Mouse (Mus musculus) gastrocnemius, adult 8-10 months (tissue): ENCODE results near the gene Hmox2. TPM values are rescaled to one million over a fixed set of nuclear protein-coding genes. Genes with fewer than 3 reads are reported as not detected.

Experiments used
- DNase-seq, 2 experiments: peaks; one replicate each; pipeline ENCODE4 v3.0.0; 2022; ENCODE audit warnings: low spot score in 2 of 2
- total RNA-seq, 4 experiments: library from RNA; stranded (reverse); gene quantifications; 2 replicates each; pipeline ENCODE4 v1.2.4; 2022

The Hmox2 gene
- total RNA-seq, 4 experiments from 2014 or later: 38.6 to 42.3 (median 41.9) TPM

DNA sequence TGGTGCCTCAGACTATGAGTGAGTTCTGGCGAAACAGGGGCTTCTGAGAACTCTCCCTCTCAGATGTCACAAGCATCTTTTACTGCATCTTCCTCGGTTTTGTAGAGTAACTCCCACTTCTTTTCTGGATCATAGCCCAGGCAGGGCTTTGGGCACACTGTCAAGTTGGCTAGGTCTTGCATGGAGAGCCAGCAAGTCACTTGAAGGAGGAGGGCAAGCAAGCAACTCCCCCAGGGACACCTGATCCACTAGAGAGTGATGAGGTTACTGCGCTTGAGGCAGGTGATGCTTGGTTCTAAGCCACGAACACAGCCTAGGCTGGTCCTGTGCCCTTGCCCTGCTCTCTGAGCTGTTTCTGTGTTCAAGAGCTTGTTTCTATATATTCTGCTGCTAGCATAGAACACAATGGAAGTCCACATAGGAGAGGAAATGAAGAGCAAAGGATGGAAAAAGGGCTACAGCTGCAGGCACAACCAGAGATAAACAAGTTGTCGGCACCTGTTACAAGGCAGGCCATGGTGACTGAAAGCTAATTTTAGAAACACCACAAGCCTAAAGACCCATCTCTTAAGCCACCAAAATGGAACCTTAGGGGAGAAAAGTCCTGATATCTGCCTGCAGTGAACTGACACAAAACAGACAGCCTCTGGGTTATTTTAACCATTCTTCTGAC lies 55.5 kb downstream of the Hmox2 start:
- peak; percentile 76 to 83 for DNase-seq

DNA sequence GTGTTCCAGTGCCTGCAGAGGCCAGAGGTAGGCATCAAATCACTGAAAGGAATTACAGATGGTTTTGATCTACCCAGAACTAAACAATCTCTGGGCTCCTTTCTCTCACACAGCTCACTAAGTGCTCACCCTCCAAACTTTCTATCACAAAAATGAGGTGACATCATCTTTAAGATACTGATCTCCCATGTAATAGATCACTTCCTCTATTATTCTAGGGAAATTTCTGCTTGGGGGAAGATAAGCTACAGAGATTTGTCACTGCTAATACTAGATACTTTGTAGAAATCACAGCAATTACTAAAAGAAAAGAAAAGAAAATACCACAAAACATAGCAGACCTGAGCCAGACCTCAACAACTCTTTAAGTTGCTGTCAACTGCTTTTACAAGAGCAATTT lies 56.4 kb downstream of the Hmox2 start:
- DNase-seq: no peak

DNA sequence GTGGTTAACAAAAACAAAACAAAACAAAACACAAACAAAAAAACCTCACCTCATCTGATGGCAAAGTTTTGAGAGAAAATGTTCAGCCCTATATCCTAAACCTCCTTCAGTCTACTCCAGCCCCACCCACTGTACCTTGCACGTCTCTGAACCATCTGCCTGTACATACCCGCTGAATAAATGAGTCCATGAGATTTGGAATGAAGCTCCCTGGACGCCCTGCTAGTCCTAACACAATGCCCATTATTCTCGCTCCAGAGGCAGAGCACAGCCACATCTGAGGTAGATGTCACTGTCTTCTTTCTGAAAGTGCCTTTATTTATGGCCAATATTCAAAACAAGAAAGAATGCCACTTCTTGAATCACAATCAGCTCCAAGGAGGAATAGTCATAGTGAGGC lies 59.5 kb downstream of the Hmox2 start:
- DNase-seq: no peak

DNA sequence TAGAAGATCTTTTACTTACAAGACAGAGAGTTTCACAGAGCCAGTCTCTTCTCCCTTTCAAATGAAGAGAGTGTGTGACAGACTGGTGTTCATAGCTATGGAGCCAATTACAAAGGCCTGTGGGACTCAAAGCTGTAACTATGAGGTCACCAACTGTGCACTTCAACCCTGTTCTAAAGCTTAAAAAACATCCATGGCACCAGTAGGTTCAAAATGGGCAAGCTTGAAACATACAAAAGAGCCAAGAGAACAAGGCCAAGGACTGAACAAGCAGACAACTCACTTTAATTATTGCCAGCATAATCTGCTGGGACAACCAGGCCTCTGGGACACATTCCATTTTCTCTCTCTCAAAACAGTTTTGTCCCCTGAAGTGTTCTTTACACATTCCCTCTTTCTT lies 62.0 kb downstream of the Hmox2 start:
- no peak for DNase-seq

DNA sequence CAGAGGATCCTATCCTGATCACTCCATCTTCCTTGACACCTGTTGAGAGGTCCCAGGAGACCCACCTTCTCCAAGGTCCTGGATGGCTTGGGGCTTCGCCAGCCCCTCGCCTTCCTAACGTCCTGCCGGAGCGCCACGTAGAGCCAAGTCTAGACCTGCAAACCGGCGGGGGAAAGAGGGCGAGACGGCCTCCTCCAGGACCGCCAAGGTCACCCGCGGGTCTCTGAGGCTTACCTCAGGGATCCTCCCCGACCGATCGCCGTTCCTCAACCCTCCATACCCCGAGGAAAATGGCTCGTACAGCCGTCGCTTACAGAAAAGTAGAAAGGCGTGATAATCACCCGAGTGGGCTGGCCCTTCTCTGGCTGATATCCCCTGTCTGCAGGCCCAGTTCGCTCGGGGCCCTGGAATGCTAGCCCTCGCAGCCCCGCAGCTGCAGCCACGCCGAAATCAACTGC lies 63.2 kb downstream of the Hmox2 start:
- peak in 1 of 2 experiments; percentile 24 for DNase-seq

- peak; percentile 90 to 91 for DNase-seq
Observed at GRCm38 (mm10) chr16:4789810-4790559, 63.8 kb downstream of the Hmox2 start, which contains the start of gene Cdip1. Cdip1 (minus strand) TSS chr16:4790292.

DNA sequence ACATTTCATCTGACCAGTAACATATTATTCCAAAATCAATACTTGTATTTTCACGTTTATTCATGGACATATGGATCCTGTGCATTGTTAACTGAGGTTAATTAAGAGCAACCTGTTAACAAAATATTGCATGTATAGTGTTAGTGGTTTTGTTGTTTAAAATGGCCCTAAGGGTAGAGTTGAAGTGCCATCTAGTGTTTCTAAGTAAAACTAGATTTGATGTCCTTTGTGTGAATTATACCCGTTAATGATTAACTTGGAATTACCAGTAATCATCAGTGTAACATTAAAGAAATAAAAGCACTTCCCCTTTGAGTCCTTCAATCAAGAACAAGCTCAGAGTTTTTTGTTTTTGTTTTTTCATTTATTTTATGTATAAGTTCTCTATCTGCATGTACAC lies 65.2 kb downstream of the Hmox2 start:
- DNase-seq: no peak

DNA sequence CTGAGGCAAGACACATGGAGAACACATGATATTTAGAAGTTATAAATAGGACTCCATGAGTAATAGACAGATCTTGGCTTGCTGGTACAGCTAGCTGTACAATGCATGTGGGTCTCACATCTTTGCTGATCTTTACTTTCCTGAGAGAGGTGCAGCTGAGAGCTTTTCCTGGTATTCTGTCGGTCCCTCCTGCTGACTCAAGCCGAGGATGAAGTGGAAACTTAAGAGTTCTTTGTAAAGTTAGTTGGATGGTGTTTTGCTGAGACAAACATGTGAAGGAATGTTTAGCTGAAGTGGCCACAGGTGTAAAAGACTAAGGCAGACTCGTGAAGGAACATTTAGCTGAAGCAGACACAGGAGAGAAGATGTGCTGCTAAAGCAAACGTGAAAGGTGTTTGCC lies 70.5 kb downstream of the Hmox2 start:
- DNase-seq: no peak

Other genes starting within 250 kb of the Hmox2 start
- 1,000 to 10,000 TPM; 1,019 to 1,332 (median 1,204) TPM for gene Srl, start 184.5 kb upstream of the Hmox2 start, total RNA-seq
- gene Tfap4, start 166.5 kb upstream of the Hmox2 start, total RNA-seq: 1 to 10 TPM; 3.2 to 5.5 (median 3.7) TPM
- 1 to 10 TPM; 1.8 to 4.0 (median 3.5) TPM for gene Glis2, start 131.6 kb upstream of the Hmox2 start, total RNA-seq
- 100 to 1,000 TPM in 3 of 4 experiments, 10 to 100 TPM in 1; 93.3 to 129 (median 113) TPM for gene Pam16, start 101.4 kb upstream of the Hmox2 start, total RNA-seq
- gene Vasn, start 86.4 kb upstream of the Hmox2 start, total RNA-seq: 1 to 10 TPM; 2.5 to 4.3 (median 3.9) TPM
- gene Dnaja3, start 86.4 kb upstream of the Hmox2 start, total RNA-seq: 100 to 1,000 TPM in 1 of 4 experiments, 10 to 100 TPM in 3; 99.4 to 103 (median 99.8) TPM
- 10 to 100 TPM; 11.7 to 15.1 (median 14.0) TPM for gene Coro7, start 46.6 kb upstream of the Hmox2 start, total RNA-seq
- 1 to 10 TPM; 1.9 to 3.3 (median 2.8) TPM for gene Nmral1, start 7.0 kb upstream of the Hmox2 start, total RNA-seq
- 10 to 100 TPM; 68.2 to 77.8 (median 71.6) TPM for gene Cdip1, start 63.9 kb downstream of the Hmox2 start, total RNA-seq
- not detected for gene 4930562C15Rik, start 109.1 kb downstream of the Hmox2 start, total RNA-seq
- 10 to 100 TPM; 28.6 to 40.8 (median 34.3) TPM for gene Ubald1, start 154.0 kb downstream of the Hmox2 start, total RNA-seq
- 10 to 100 TPM; 52.1 to 66.7 (median 55.3) TPM for gene Mgrn1, start 159.9 kb downstream of the Hmox2 start, total RNA-seq
- gene Nudt16l1, start 212.4 kb downstream of the Hmox2 start, total RNA-seq: 10 to 100 TPM; 10.0 to 12.9 (median 12.7) TPM
- 10 to 100 TPM in 3 of 4 experiments, 1 to 10 TPM in 1; 8.1 to 14.2 (median 12.0) TPM for gene Anks3, start 237.8 kb downstream of the Hmox2 start, total RNA-seq